Mouse (Mus musculus) frontal cortex, postnatal 36 days (tissue): ENCODE data around the gene Gm10428.

ENCODE experiments used
- DNase-seq, 2 experiments: peaks; one replicate each; pipeline ENCODE4 v3.0.0; 2022; ENCODE audit warnings: low spot score in 2 of 2

The Gm10428 gene

GRCm38 (mm10) chr11:62788935-62789616, 36.2 kb downstream of the Gm10428 start, which contains the start of gene Zfp286:
Zfp286 (minus strand) TSS chr11:62789462.
- peak; percentile 88 to 95 for DNase-seq

- no peak for DNase-seq
Observed at GRCm38 (mm10) chr11:62789617-62789936, 36.7 kb downstream of the Gm10428 start.
